Mouse (Mus musculus): ENCODE measurements around the gene Cntn5.

DNA sequence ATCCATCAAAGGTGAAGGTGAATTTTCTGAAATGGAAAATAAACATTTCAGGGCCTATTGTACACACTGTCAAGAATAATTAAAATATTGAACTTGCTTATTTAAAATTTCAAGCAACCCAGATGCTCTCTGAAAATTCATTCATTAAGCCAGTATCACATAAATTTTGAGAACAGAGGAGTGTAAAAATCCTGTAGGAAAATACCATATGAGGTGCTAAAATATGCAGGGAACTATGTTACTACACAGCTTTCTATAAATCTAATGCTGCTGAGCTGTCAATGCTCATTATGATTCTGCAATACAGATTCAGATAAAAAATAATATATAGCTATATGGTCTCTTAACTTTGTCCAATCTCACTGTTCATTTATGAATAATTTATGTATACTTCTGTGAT lies 1134.9 kb downstream of the Cntn5 start:
- no peak for TF ChIP-seq POLR2A (IDR thresholded peaks at IDR 0.05; ENCODE audit: low read depth, low read length)
- no peak for TF ChIP-seq CTCF (IDR thresholded peaks at IDR 0.05; ENCODE audit: extremely low read depth, insufficient read depth, insufficient read length, insufficient replicate concordance)

All from spleen, adult 2 months (tissue).